Mouse (Mus musculus) brain, embryonic 14.5 days (tissue): ENCODE data around the gene Smyd2.

Experiments used
- CTCF ChIP-seq: fragments of 200-500 bp; IDR thresholded peaks from 2 replicates; pipeline ENCODE4 v1.5.1; 2012; ENCODE audit warnings: inconsistent platforms, mild to moderate bottlenecking, moderate library complexity, borderline replicate concordance; ENCODE audit not compliant: insufficient read depth, insufficient read length; ENCODE audit errors: extremely low read depth
- POLR2A ChIP-seq: fragments of 200-500 bp; IDR thresholded peaks from 2 replicates; pipeline ENCODE4 v1.6.1; 2012; ENCODE audit warnings: mild to moderate bottlenecking, inconsistent platforms, borderline replicate concordance; ENCODE audit not compliant: poor library complexity, insufficient read depth, insufficient read length, severe bottlenecking; ENCODE audit errors: extremely low read depth

- TF ChIP-seq POLR2A (no peak), CTCF (no peak)
Measured at GRCm38 (mm10) chr1:189884951-189885350, 37.2 kb downstream of the Smyd2 start.
